Mouse (Mus musculus) hematopoietic stem cell, adult 5-6 weeks (primary cell): ENCODE data around the gene Spic. TPM values are rescaled to one million over a fixed set of nuclear protein-coding genes. Genes with fewer than 3 reads are reported as not detected.
"Not testable (repeated sequence)": the region's sequence is repeated elsewhere in the genome, so short reads cannot be mapped to it uniquely, and the experiment has no call there.

Experiments used
- ATAC-seq, 2 experiments: fragments of 125-278 bp in 1 of 2; replicated peaks in 1 of 2; 2 replicates each; pipeline ENCODE4 v1.8.0; 2016 to 2017; ENCODE audit warnings: inconsistent platforms in 2 of 2, mild to moderate bottlenecking in 2 of 2, moderate number of reproducible peaks in 2 of 2, low read depth in 1 of 2, moderate TSS enrichment in 1 of 2; ENCODE audit not compliant: low FRiP score in 2 of 2, poor library complexity in 2 of 2, severe bottlenecking in 2 of 2, insufficient read depth in 1 of 2, low TSS enrichment in 1 of 2
- total RNA-seq: library from RNA; stranded (forward); fragments of 172-1452, 232-1000 nt; gene quantifications from 2 replicates; pipeline ENCODE4 v1.2.3, GENCODE M21; 2017

Gene Spic
- total RNA-seq, 1 experiment from 2014 or later, result 2.8 TPM

DNA sequence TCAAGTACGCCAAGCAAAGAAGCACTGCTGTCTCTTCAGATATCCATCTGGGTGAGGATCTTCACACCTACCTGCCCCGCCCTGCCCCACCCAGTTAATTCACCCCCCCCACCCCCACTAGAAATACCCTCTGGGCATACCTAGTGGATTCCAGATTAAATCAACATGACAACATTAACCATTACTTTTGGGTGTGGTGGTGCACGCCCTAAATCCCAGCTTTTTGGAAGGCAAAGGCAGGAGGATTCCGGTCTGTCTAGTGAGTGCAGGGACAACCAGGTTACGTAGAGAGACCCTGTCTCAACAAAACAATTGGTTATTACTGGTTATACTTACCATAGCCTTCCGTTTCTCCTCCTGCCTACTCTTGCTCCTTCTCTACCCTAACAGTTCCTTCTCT is 12.7 kb downstream of the Spic start:
- no peak for ATAC-seq

- peak; percentile 82 to 85 for ATAC-seq
These were observed 15.1 kb downstream of the Spic start for GRCm38 (mm10) chr10:88669719-88670118.

- not testable (repeated sequence) for ATAC-seq
These were observed 21.0 kb downstream of the Spic start for GRCm38 (mm10) chr10:88663856-88664255.

DNA sequence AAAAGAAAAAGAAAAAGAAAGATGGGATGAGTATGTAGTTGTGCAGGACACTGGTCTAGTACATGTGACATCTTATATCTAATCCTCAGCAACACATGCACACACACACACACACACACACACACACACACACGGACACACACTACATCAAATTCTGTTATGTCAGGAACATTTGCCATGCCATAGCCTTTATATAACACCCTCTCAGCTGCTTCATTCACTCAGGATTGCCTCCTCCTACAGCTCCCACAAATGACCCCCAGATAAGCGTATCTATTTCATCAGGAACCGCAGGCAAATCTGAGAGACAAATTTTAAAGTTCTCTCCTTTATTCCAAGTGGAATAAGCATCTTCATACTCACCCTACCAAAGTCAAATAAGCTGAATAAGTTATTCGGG is 25.9 kb downstream of the Spic start:
- no peak for ATAC-seq

DNA sequence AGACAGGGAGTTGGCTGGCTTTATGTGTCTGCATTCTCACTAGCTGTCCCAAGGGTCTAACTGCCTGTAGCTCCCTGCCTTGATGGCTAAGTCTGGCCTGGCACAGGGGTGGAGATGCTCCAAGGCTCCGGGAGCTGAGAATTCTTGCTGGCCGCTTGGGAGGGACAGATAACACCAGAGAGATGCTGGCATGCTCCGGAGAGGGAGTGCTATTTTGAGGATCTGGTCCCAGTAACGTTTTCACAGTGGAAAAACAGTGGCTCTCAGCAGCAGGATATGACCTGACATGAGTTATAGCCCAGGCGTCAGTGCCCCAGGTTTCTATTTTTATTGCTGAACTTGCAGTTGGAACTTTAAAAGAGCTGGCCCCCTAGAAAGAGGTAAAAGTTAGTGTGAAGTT is 39.4 kb downstream of the Spic start:
- ATAC-seq, result peak; percentile 93 to 95

DNA sequence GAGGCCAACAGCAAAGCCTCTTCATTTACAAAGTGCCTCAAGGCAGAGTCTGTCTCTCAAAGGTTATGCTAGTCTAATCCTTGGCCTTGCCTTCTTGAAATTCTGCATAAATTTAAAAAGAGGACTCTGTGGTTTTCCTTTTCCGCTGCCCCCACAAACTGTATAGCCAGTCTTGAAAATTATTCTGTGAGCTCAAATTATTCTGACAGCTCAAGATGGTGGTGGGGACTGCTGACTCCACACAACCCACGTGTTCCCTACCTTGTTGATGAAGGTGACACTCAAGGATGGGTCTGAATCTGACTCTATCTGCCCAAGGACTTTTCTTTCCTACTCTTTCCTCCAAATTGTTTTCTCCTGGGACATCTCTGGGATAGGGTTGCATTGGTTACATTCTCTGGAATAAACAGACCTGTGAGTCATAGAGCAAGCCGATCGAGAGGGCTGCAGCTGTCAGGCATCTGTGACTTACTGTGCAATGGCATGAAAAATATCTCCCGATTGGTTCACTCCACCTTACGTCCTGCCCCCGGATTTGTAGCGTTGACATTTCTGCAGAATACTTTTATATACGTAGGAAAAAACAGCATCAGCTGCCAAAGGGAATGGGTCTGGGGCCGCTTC is 53.4 kb downstream of the Spic start:
- ATAC-seq, result peak; percentile 64 to 67

- ATAC-seq, result peak; percentile 17 to 32; a peak in 1 of 4 replicates
These were observed 54.0 kb downstream of the Spic start for GRCm38 (mm10) chr10:88630663-88631329.

DNA sequence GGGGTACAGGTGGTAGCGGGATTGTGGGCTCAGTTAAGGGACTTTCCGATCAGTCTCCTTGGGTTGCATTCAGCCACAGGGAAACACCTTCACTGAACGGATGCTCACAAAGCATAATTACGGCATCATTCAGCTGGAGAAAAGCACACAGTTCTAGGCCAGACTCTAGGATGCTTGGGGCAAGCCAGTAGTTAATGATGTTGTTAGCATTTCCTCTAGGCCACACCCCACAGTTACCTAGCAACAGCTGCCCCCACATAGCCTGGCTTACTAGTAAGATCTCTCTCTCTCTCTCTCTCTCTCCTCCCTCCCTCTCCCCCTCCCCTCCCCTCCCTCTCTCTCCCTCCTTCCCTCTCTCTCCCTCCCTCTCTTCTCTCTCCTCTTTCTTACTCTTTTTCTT is 57.8 kb downstream of the Spic start:
- no peak for ATAC-seq

- no peak for ATAC-seq
These were observed 58.6 kb downstream of the Spic start for GRCm38 (mm10) chr10:88626176-88626575.

Other genes starting within 250 kb of the Spic start
- gene Sycp3, start 225.4 kb downstream of the Spic start, total RNA-seq, result 1.6 TPM in 1 of 2 replicates, not detected in the other
- gene Chpt1, start 180.9 kb downstream of the Spic start, total RNA-seq, result 13.3 and 13.8 TPM in 2 replicates
- not detected in 2 replicates for gene Mybpc1, start 79.9 kb downstream of the Spic start, total RNA-seq
- gene Arl1, start 45.8 kb upstream of the Spic start, total RNA-seq, result 79.0 and 115 TPM in 2 replicates
- 26.9 and 30.5 TPM in 2 replicates for gene Utp20, start 141.8 kb upstream of the Spic start, total RNA-seq
- gene Slc5a8, start 201.0 kb upstream of the Spic start, total RNA-seq, result not detected in 2 replicates